Mouse (Mus musculus) cerebellum, adult 11 months (tissue): Measurements from ENCODE around the gene Car5a.

Source experiments
- DNase-seq: peaks from one replicate; pipeline ENCODE4 v3.0.0; 2022

Car5a gene

DNA sequence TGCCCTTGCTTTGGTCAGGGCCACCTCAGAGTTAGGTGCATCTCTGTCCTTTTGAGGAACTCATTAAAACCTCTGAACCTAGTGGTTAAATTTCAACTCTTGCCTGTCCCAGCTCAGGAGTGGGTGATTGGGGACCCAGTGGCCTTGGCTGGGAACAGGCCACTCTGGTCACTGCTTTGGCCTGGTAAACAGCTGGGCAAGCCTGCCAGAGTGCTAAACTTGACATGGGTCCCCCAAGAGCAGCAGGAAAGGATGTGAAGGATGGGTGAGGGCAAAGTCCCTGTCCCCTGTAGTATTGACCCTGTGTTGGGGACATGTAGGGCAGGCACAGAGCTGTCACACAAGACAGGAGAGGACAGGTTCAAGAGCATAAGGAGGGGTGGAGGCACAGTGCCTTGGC, at the start of gene Car5a:
Car5a (minus strand) TSS at position 74 of the 400 bp plus-strand sequence.
- no peak for DNase-seq

DNA sequence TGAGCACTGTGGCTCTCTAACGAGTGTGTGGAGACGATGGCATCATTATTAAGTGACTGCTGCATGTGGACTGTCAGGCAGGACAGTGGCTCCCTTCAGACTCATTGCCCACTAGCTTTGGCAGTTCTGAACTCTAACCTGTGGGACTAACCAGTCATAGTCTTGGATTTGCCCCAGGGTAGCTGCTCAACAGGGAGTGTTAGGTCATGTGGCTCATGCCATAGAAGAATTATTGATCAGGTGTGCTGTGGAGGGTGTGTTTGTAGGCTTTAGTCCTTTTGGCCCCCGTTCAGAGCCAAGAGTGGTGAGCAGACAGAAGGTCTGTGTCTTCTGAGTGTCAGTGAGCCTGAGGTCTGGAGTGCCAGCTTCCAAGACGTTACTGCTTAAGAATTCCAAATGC, 48.2 kb upstream of the Car5a start:
- DNase-seq, result no peak

DNA sequence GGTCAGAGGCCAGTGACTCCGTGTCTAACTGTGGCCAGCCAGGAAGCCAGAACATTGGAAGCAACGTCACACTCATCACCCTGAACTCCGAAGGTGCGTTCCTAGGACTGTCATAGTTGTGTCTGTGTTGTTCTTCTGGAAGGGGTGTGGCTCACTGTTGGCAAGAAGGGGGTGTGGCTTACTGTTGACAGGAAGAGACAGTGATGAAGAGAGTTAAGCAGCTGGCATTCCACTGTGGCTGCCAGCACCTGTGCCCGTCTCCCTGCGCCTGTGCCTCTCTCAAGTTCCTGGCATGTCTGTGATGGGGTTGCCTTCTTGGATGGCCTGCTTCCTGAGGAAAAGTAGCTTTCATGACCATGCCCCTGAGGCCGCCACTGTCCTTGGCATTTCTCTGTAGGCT, 46.9 kb upstream of the Car5a start:
- no peak for DNase-seq

DNA sequence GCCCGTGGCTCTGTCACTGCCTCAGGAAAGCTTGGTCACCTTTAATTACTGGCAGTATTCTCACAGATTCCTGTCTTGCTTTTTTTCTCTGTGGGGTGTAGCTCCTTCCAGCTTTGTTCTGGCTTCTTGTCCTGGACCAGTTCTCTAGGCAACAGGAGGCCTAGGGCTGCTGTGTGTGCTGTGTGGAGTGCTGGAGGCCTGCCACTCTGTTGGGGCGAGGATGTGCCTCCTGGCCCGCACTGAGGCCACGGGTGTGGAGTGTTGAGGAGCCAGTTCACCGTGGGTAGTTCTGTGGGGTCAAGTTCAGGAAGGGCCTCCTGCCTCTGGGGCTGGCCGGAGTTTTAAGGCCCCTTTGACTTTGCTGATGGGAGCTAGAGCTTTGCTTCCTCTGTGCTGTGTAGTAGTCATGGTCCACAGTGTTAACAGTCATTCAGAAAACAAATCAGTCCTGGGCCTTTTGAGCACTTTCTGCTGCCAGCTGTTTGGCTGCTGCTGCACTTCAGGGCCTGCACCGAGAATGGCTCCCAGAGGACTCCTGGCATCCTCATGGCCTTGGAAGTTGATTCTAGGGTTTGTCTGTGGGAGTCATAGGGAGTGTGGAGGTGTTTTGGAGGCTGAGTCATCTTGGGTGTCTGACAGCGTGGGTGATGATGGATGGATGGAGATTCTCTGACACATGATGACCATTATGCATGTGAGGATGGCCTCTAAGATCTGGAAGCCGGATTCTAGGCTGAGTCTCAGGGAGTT, 46.0 kb upstream of the Car5a start:
- no peak for DNase-seq

DNA sequence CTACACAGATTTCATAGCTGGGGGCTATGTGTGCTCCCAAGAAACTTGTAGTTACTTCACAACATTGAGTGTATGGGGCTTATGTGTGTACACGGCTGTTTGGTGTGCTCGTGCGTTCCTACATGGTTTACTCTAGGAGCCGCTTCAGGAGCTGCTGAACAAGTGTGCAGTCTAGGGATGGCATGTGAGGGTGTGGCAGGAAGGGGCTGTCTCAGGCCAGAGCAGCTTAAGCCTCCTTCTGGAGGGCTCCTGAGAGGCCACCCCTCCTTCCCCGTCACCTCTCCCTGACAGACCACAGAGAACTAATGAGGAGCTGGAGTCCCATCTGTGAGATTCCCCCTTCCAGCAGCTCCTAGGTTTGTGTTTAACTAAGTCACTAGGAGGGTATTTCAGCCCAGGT, 43.2 kb upstream of the Car5a start:
- DNase-seq, result no peak

DNA sequence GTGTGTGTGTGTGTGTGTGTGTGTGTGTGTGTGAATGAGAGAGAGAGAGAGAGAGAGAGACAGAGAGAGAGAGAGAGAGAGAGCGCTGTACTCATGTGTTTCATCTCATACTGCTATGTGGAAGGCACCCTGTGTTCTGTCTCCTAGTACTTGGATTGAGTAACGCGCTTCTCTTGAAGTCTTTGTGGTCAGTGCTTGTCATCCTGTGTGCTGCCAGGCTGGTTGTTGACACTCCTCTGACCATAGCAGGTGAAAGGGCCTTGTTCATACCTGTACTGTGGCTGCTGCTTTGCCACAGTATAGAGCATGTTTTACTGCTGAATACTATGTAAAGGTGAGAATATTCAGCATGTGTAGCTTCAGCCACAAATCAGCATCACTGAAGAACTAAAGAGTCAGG, 41.0 kb upstream of the Car5a start:
- no peak for DNase-seq

DNA sequence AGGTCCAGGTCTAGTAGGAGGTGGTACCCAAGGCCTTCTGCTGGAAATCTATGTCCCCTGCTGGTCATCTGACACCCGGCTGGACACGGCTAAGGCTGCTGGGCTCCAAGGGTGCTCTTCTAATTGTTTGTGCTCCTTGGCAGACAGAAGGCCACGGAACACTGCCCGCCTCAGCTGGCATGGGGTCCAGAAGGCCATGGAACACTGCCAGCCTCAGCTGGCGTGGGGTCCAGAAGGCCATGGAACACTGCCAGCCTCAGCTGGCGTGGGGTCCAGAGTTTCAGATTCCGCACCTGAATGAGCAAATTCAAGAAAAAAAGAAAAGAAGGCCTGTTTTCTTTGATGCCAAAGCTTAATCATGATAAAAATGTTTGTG, 36.8 kb upstream of the Car5a start:
- DNase-seq, result no peak

DNA sequence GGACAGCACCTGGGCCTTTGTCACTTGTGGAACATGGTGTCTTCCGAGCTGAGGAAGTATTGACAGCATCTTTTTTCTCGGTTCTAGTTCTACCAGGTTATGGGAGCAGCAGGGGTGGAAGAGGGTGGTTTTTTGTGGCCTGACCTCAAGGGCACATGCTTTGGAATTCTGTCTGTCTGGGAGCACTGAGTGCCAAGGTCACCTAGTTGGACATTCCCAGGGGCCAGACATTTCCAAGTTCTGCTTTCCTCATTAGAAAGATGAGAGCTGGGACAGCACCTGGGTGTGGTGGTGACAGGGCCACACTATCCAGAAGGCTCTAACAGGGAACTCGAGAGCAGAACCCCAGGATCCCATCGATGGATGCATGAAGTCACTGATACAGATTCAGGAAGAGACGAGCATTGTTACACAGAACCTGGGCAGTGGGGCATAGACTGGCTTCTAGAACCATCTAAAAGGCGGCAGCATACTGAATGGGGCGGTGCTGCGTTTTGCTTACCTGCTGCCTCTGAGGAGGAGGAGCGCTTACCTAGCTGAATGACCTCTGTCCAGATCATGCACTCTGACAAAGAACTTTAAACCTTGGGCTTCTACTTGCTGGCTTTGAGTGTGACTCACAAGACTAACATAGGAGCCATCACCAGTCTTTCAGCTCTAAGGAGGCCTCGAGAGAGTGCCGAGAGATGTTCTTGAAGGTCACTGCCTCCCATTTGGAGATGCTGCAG, 36.3 kb upstream of the Car5a start:
- DNase-seq, result no peak

DNA sequence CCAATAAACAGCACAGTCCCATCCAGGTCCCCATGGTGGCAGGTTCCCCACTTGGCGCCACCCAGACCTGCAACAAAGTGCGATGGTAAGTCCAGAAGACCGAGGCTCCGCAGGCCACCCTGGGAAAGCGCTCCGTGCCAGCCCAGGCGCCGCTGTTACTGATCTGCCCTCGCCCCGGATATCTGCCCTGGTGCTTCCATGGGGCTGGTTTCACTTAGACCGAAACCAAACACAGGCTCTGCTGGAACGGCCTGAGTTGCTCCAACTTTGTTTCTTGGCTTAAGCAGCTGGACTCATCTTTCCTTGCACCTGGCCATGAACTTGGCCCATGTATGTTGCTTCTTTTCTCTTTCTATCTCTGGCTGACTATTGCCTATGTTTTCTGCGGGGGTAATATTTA, 34.0 kb upstream of the Car5a start:
- DNase-seq, result no peak

DNA sequence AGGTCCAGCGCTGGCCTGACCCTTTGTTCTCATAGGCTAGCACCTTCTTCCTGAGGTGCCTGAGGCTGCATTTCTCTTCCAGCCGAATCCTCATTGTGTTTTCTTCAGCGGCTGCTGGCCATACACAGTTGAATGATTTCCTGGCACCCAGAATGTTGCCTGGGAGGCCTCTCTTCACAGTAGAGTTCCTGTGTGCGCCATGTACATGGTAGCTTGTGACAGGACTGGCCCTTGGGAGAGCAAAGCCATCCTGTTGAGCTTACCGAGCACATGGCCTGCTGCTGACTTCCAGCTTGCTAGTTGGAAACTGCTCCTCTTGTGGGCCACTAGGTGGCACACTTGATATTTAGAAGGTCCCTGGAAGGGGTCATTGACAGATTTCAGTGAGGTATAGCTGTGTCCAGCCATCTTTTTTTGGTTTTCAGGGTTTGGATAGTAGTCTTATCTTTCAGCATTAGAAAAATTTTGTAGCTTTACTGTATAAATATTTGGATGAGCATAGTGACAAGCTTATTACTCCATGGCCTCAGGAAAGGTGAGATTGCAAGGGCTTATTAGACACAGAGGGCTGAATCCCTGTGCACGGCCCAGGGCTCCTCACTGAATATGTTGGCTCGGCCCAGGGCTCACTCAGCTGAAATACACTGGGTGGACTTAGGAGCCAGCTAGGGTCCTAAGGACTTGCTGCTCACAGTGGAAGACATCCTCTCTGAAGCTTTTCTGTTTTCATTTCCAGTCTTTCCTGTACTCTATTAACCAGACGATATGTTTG, 33.3 kb upstream of the Car5a start:
- peak; percentile 46 for DNase-seq

DNA sequence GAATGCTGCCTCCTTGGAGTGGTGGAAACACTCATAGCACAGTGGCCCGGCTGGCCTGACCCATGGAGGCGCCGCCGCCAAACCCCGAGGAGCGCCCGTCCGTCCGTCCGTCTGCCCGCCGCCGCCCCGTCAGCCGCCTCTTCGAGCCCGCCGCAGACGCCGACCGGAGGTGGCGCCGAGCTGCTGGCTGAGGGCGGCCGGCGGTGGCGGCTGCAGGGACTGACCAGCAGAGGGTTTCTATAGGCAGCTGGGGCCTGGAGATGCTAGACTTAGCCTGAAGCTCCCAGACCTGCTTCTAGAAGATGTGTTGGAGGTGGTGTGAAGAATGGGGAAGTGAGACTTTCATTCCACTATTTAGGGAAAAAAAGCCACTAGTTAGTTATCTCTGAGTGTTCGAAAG, 29.2 kb upstream of the Car5a start:
- DNase-seq, result no peak

DNA sequence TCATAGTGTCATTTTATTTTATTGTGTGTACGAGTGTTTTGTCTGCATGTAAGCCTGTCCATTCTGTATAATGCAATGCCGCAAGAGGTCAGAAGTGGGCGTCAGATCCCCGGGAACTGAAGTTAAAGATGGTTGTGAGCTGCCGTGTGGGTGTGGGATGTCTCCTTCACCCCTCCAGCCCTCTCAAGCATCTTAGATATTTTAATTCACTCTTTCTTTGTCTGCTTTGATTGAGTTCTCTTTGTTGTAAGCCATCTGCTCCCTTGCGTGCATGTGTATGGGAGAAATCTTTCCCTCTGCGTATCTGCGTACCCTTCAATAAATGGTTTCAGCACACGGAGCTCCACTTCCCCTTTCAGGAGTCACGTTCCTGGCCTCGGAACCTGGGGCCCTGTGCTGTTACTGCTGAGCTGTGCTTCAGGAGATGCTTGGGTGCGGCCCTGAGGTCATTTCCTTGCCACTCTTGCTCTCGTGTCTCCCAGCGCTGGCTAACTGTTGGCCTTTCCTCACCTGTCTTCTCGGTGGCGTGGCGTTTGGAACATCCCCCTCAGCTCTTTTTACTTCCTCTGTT, 26.9 kb upstream of the Car5a start:
- DNase-seq, result no peak

DNA sequence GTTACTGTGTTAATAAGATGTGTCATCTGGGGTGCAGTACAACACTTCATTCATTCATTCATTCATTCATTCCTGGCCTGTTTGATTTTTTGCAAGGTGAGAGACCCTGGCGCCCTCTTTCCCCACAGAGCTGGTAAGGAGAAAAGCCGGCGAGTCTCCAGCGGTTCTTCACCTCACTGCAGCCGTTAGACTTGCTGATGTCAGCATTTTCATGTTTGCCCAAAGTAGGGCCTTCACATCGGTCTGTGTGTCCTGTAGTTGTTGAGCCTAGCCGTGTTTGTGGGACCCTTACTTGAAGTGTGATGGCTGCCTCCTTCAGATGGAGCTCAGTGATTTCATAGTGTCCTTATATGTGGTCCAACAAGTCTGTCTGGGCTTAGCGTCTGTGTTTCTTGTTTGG, 25.5 kb upstream of the Car5a start:
- DNase-seq, result no peak

DNA sequence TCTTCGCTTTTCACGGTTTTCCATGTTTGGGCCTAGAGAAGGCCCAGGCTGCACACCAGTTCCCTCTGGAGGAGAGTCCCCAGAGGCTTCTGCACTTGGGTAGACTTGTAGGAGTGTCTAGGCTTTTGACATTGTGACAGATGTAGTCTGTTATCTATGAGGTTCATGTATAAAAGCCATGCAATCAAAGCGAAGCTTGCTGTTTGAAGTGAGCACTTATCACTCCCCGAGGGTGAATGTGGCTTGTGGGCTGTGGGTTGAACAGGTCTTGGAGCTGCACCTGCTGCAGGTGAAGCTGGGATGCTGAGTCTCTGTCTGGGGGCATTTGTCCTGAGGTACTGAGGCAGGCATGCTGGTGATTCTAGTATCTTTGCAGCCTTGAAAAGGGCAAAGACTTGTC, 23.8 kb upstream of the Car5a start:
- no peak for DNase-seq

DNA sequence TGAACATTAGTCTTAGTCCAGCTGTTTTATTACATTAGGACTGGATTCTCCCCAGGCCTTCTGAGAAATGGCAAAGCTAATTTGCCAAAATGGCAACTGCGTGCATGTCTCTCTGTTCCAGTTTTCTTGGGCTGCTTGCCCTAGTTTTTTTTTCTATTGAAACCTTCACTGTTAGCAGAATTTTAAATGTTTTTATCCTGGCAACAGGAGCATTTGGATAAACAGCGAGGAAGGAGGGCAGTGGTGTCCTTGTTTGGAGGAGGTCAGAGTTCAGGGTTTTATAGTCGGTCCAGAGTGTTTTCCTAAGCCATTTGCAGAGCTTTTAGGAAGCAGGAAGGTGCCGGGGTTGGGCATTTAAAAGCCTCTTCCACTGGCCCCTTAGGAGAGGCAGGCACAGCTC, 23.3 kb upstream of the Car5a start:
- no peak for DNase-seq

DNA sequence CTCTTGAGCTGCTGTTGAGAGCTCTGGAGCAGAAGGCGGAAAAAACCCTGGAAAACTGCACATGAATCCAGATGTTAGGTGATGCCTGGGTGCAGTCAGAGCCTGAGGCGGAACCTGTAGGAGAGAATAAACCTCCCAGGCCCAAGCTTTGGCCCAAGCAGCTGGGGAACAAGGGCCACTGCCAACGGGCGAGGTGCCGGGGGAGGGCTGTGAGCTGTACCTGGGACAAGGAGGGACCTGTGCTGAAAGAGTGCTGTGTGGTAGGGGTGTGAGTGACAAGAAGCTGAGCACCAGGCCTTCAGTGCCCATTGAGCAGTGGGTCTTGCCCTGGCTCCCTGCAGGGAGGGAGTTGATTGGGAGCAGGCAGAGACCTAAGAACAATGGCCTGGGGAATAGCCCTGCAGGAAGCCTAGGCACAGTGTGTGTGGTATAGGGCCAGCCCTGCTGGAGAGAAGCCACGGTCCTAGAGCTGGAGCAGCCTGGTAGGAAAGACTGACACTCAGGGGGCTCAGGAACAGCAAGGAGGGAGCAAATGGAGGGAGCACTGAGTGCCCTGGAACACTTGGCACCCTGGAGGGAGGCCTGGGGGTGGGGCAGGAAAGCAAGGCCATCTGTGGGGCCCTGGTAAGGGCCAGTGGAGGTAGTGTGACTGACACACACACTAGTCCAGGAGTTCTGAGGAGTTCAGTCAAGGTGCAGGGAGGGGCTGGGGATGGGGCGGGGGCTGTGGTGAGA, 22.2 kb upstream of the Car5a start:
- DNase-seq, result peak; percentile 29

DNA sequence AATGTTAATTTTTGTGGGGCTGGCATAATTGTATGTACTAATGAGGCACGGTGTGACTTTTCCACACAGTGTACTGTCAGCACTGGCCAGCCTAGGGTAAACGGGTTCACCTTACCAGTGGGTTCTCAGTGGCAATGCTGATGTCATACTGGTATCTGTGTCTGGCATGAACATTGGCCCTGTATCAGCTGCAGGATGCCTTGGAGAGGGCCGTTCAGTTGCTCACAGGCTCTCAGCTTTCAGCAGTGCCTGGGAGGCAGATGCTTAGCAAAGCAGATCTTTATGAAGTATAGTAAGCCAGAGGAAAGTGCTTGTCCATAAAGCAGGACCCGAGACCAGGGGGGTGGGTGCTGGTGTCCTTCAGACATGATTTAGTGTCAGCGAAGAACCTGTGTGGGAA, 21.4 kb upstream of the Car5a start:
- DNase-seq, result no peak

DNA sequence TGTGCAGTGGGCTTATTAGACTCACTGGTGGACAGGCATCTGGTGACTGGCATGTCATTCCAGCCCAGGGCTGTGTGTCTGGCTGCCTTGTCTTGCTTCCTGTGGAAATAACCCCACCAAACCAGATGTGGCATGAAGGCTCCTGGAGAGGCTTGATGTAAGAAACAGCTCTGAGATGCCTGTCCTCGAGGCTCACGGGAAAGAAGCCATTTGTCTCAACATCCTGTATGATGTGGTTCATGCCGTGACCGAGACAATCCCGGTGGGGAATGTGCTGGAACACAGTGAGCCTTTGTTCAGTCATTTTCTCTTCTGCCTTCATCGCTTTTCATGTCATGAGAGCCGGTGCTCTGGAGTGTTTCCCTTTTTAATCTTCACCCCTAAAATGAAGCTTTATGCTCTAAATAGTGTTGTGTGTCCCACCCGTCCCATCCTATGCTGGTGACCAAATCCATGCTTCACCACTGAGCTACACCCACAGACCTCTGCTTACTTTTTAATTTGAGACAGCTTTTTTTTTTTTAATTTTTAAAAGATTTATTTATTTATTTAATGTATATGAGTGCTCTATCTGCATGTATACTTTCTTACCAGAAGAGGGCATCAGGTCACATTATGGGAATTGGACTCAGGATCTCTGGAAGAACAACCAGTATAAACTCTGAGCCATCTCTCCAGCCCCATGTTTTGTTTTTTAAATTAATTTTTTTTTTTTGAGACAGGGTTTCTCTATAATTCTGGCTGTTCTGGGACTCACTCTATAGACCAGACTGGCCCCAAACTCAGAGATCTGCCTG, 20.2 kb upstream of the Car5a start:
- no peak for DNase-seq

DNA sequence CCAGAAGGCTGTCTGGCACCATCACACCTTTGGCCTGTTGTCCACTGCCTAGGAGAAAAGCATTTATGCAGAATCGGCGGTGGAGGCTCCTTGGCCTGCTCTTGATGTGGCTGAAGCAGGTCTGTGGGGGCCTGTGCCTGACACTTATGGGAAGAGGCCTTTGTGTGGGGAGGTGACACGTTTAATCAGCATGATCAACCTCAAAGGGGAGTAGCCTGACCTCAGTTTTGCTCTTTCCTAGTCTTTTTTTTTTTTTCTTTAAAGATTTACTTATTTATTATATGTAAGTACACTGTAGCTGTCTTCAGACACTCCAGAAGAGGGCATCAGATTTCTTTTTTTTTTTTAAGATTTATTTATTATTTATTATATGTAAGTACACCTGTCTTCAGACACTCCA, 18.2 kb upstream of the Car5a start:
- no peak for DNase-seq

DNA sequence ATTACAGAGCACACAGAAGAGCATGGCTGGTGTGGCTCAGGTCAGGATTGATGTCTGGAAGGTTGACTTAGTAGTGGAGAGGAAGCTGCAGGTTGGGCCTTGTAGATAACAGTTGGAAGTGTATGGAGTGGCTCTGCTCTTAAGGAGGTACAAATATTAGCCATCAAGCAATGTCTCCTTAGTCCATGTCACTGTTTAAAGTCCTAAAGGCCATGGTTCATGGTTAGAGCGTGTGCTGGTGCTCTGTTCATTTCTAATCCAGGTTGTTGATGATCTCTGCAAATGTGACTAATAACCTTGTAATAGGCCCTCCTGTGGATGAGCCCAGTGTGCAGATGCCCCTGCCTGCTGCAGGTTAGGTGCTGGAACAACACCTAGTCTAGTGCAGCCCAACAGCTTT, 13.7 kb upstream of the Car5a start:
- DNase-seq, result no peak

DNA sequence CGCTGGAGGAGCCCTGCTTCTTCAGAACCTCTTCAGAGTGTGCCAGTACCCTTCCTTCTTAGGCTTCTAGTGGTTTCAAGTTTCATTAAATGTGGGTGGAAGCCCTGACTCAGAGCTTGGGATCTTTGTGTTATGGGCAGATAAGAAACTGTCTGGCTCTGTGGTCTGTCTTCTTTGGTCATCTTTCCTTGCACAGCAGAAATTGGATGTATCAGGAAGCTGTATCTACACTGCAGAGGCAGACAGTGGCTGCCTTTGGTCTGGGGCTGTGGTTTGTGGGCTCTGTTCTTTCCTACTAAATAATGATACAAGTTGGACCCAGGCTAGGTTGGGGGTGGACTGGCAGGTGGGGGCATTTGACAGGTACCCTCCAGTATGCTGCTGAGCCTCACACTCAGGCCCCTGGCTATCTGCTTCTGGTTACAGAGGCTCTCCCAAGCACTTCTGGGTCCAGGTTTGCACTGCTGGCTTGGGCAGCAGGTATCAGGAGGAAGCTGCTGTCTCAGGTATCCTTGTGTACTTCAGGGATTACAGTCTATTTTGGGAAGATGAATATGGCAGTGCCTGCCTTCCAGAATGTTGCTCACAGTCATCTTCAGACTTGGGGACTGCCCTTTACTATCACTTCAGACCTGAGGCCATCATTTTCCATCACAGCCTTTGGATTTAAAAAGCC, 11.3 kb upstream of the Car5a start:
- DNase-seq, result no peak
